Mouse (Mus musculus): ENCODE results near the gene Eya3.

Eya3 gene

GRCm38 (mm10) chr4:132639191-132639713, 465 bp downstream of the Eya3 start:
- peak in 1 of 2 experiments; percentile 13 for DNase-seq (ENCODE audit: low spot score in 2 of 2)

GRCm38 (mm10) chr4:132647439-132647838, 8.7 kb downstream of the Eya3 start:
- no peak for DNase-seq (ENCODE audit: low spot score in 2 of 2)

- no peak for DNase-seq (ENCODE audit: low spot score in 2 of 2)
Observed at GRCm38 (mm10) chr4:132649271-132649999, 10.6 kb downstream of the Eya3 start.

GRCm38 (mm10) chr4:132652842-132653241, 14.1 kb downstream of the Eya3 start:
- DNase-seq (ENCODE audit: low spot score in 2 of 2) = no peak

- DNase-seq (ENCODE audit: low spot score in 2 of 2) = no peak
Observed at GRCm38 (mm10) chr4:132653799-132654198, 15.0 kb downstream of the Eya3 start.

GRCm38 (mm10) chr4:132655290-132655689, 16.5 kb downstream of the Eya3 start:
- DNase-seq (ENCODE audit: low spot score in 2 of 2) = no peak

GRCm38 (mm10) chr4:132659106-132659505, 20.3 kb downstream of the Eya3 start:
- no peak for DNase-seq (ENCODE audit: low spot score in 2 of 2)

GRCm38 (mm10) chr4:132672697-132673096, 33.9 kb downstream of the Eya3 start:
- no peak for DNase-seq (ENCODE audit: low spot score in 2 of 2)

- DNase-seq (ENCODE audit: low spot score in 2 of 2) = peak in 1 of 2 experiments; percentile 36
Observed at GRCm38 (mm10) chr4:132676771-132677539, 38.2 kb downstream of the Eya3 start.

- DNase-seq (ENCODE audit: low spot score in 2 of 2) = no peak
Observed at GRCm38 (mm10) chr4:132689634-132690033, 50.8 kb downstream of the Eya3 start.

- DNase-seq (ENCODE audit: low spot score in 2 of 2) = no peak
Observed at GRCm38 (mm10) chr4:132693366-132693765, 54.6 kb downstream of the Eya3 start.

- no peak for DNase-seq (ENCODE audit: low spot score in 2 of 2)
Observed at GRCm38 (mm10) chr4:132702076-132702475, 63.3 kb downstream of the Eya3 start.

- DNase-seq (ENCODE audit: low spot score in 2 of 2) = no peak
Observed at GRCm38 (mm10) chr4:132706885-132707284, 68.1 kb downstream of the Eya3 start.

GRCm38 (mm10) chr4:132713181-132713580, 74.4 kb downstream of the Eya3 start:
- no peak for DNase-seq (ENCODE audit: low spot score in 2 of 2)

GRCm38 (mm10) chr4:132718251-132718650, 79.5 kb downstream of the Eya3 start:
- DNase-seq (ENCODE audit: low spot score in 2 of 2) = no peak

- DNase-seq (ENCODE audit: low spot score in 2 of 2) = no peak
Observed at GRCm38 (mm10) chr4:132728233-132728632, 89.4 kb downstream of the Eya3 start.

GRCm38 (mm10) chr4:132731616-132732015, 92.8 kb downstream of the Eya3 start:
- no peak for DNase-seq (ENCODE audit: low spot score in 2 of 2)

GRCm38 (mm10) chr4:132732148-132732684, 93.4 kb downstream of the Eya3 start, which contains the start of gene Xkr8:
Xkr8 (minus strand) TSS chr4:132732546.
- DNase-seq (ENCODE audit: low spot score in 2 of 2) = peak; percentile 91 to 92

GRCm38 (mm10) chr4:132733071-132733770, 94.4 kb downstream of the Eya3 start:
- DNase-seq (ENCODE audit: low spot score in 2 of 2) = no peak

- no peak for DNase-seq (ENCODE audit: low spot score in 2 of 2)
Observed at GRCm38 (mm10) chr4:132734766-132735165, 96.0 kb downstream of the Eya3 start.

- no peak for DNase-seq (ENCODE audit: low spot score in 2 of 2)
Observed at GRCm38 (mm10) chr4:132735389-132735788, 96.6 kb downstream of the Eya3 start.

GRCm38 (mm10) chr4:132735894-132736293, 97.1 kb downstream of the Eya3 start:
- no peak for DNase-seq (ENCODE audit: low spot score in 2 of 2)

Measured in natural killer cell, adult 2 months (primary cell).